Mouse (Mus musculus): ENCODE results near the gene Gm17606. TPM values are rescaled to one million over a fixed set of nuclear protein-coding genes. Genes with fewer than 3 reads are reported as not detected.

Gm17606 gene
- total and polyA plus RNA-seq, 3 experiments: 2.5 TPM; not detected in 2

GRCm38 (mm10) chr14:54650621-54651454 lies 10.1 kb downstream of the Gm17606 start:
- Histone ChIP-seq H3K9me3 (replicated peaks; ENCODE audit: low read length) (no peaks in the 10 kb centered on the region), H3K4me2 (ENCODE audit: insufficient read depth, low read depth, poor library complexity, severe bottlenecking) (peak overlapping the region; percentile 96), H3K27ac (ENCODE audit: insufficient read depth, low read depth) (no peak overlapping the region), H3K4me3 (replicated peaks in 1 of 3; ENCODE audit: low read depth in 2 of 3, low read length in 2 of 3, poor library complexity in 1 of 3) (no peak overlapping the region), H3K27me3 (replicated peaks) (no peaks in the 10 kb centered on the region), H3K79me2 (replicated peaks; ENCODE audit: control insufficient read depth, extremely low read depth, insufficient read depth, poor library complexity, severe bottlenecking) (peaks cover 58% of the 10 kb centered on the region), H3K4me1 (ENCODE audit: control insufficient read depth in 1 of 2, insufficient read depth in 2 of 2) (peaks cover 14 to 52% of the 10 kb centered on the region in 2 experiments), H3K9ac (ENCODE audit: insufficient read depth, low read depth) (peak overlapping the region; percentile 97), H3K36me3 (replicated peaks in 1 of 2; ENCODE audit: control insufficient read depth in 1 of 2, insufficient read depth in 1 of 2, low read length in 1 of 2) (peaks cover 57 to 70% of the 10 kb centered on the region in 2 experiments)
- dilution Hi-C loops (cut with MboI; ENCODE audit: extremely low pct_ligation_motif_present, extremely low pct_unique_long_range_greater_than_20kb, low sequenced_read_pairs): no loop called here
- TF ChIP-seq CTCF (conservative IDR thresholded peaks at IDR 0.05 in 1 of 2, IDR thresholded peaks at IDR 0.05 in 1 of 2; ENCODE audit: low read depth in 2 of 2, low read length in 2 of 2) (peak; percentile 91 to 100), ZMIZ1 (IDR thresholded peaks at IDR 0.05; ENCODE audit: low read depth, low read length) (no peak), ZKSCAN1 (IDR thresholded peaks at IDR 0.05; ENCODE audit: borderline replicate concordance, low read depth, low read length) (no peak), TBP (conservative IDR thresholded peaks at IDR 0.05; ENCODE audit: low read depth, low read length) (no peak; the same call in 1 of the 2 replicates), HCFC1 (IDR thresholded peaks at IDR 0.05; ENCODE audit: low read depth, low read length) (no peak), CHD2 (IDR thresholded peaks at IDR 0.05; ENCODE audit: low read length) (no peak), USF2 (conservative IDR thresholded peaks at IDR 0.05; ENCODE audit: low read depth, low read length) (no peak), SIN3A (IDR thresholded peaks at IDR 0.05; ENCODE audit: low read length) (no peak), JUN (IDR thresholded peaks at IDR 0.05; ENCODE audit: insufficient read depth, low read depth, low read length) (no peak), MYC (IDR thresholded peaks at IDR 0.05; ENCODE audit: low read depth, low read length) (peak; percentile 29; the same call in 1 of the 2 replicates), E2F4 (IDR thresholded peaks at IDR 0.05; ENCODE audit: insufficient replicate concordance, low read depth, low read length) (no peak), ZNF384 (IDR thresholded peaks at IDR 0.05; ENCODE audit: low read depth, low read length) (no peak), TCF12 (IDR thresholded peaks at IDR 0.05; ENCODE audit: low read depth, low read length) (no peak), RAD21 (IDR thresholded peaks at IDR 0.05; ENCODE audit: low read depth, low read length) (peak; percentile 69), KAT2A (IDR thresholded peaks at IDR 0.05; ENCODE audit: insufficient replicate concordance, low read length) (no peak), CHD1 (IDR thresholded peaks at IDR 0.05; ENCODE audit: low read depth, low read length) (no peak), ZC3H11A (IDR thresholded peaks at IDR 0.05; ENCODE audit: low read depth, low read length) (no peak), SMC3 (IDR thresholded peaks at IDR 0.05; ENCODE audit: low read depth, low read length) (peak; percentile 85), POLR2A (IDR thresholded peaks at IDR 0.05; ENCODE audit: low read depth, low read length) (peak; percentile 20; the same call in 1 of the 2 replicates), BHLHE40 (IDR thresholded peaks at IDR 0.05; ENCODE audit: low read depth, low read length) (no peak)
- in situ Hi-C loops (cut with MboI; ENCODE audit: low pct_ligation_motif_present, low pct_unique_long_range_greater_than_20kb, low sequenced_read_pairs): loop anchor here (5.0 kb wide), 1 partner anchor 51 kb away; no protein-coding TSS in a partner anchor
- DNase-seq (ENCODE audit: extremely low read depth): peak; percentile 96

All from CH12.LX (cell line).